ENCODE assay signal across 15 mouse cellular contexts in genomic region chr5:92218915-92219793, GRCm38 (mm10). TPM values are rescaled to one million over a fixed set of nuclear protein-coding genes. Genes with fewer than 3 reads are reported as not detected.
DNase-seq lines count a peak whose midpoint lies in the region; ATAC-seq and TF ChIP-seq lines count a peak whose summit lies in the region.
"Had no signal": no experiment of that assay in that cellular context is flagged by ENCODE, and none has a peak within 500 bp of the region (broad histone marks: within the 10 kb centered on the region; RNA-seq: fewer than 3 reads in every experiment).

No protein-coding gene starts in this region.

- H3K27ac ChIP-seq in testis, adult 2 months (ENCODE audit: control insufficient read depth, insufficient read depth, low read depth, low read length): no peak overlapping the region
- H3K27ac ChIP-seq in embryonic fibroblast, embryonic 13.5 days (ENCODE audit: insufficient read depth, low read length): peak overlapping the region; percentile 91
- peak overlapping the region; percentile 74 for H3K27ac ChIP-seq in midbrain, embryonic 10.5 days (replicated peaks)
- H3K27ac ChIP-seq in liver, embryonic 11.5 days (ENCODE audit: low read depth, low read length): no peak overlapping the region

- no peak for ATAC-seq in liver, embryonic 11.5 days (replicated peaks; ENCODE audit: low FRiP score)

- 42% methylated on average over 17 of the region's 17 CpGs for WGBS in midbrain, embryonic 10.5 days
- WGBS in liver, embryonic 11.5 days: 49% methylated on average over 17 of the region's 17 CpGs

- H3K4me2 ChIP-seq in liver, embryonic 11.5 days: no peak overlapping the region
- H3K4me2 ChIP-seq: heart, embryonic 11.5 days had no signal

- H3K27me3 ChIP-seq in testis, adult 2 months (ENCODE audit: control insufficient read depth, insufficient read depth, low read length): no peaks in the 10 kb centered on the region
- H3K27me3 ChIP-seq in midbrain, embryonic 10.5 days (ENCODE audit: low read depth, poor library complexity, severe bottlenecking): no peaks in the 10 kb centered on the region
- H3K27me3 ChIP-seq in liver, embryonic 11.5 days (replicated peaks; ENCODE audit: control insufficient read depth, insufficient read depth, low read length): no peaks in the 10 kb centered on the region; the same call in 1 of the 2 replicates
- H3K27me3 ChIP-seq: Patski had no signal

- no peak for TF ChIP-seq POLR2A in testis, adult 2 months (IDR thresholded peaks at IDR 0.05; ENCODE audit: control insufficient read depth, low read depth, low read length)
- TF ChIP-seq POLR2A in embryonic fibroblast, embryonic 13.5 days (IDR thresholded peaks at IDR 0.05; ENCODE audit: low read depth, low read length): no peak

- intact Hi-C loops in left cerebral cortex, postnatal 25 days (cut with DNase I): no loop called here

- no peaks in the 10 kb centered on the region for H3K9me3 ChIP-seq in midbrain, embryonic 10.5 days (replicated peaks)
- H3K9me3 ChIP-seq in liver, embryonic 11.5 days (ENCODE audit: control insufficient read depth, low read length): no peaks in the 10 kb centered on the region

- no peak overlapping the region for H3K9ac ChIP-seq in liver, embryonic 11.5 days (ENCODE audit: low read depth, low read length)

- no peak for DNase-seq in testis, postnatal 10 days (ENCODE audit: low spot score)
- peak; percentile 36 for DNase-seq in midbrain, embryonic 10.5 days (ENCODE audit: low spot score)
- no peak for DNase-seq in liver, embryonic 11.5 days (ENCODE audit: low spot score)
- no peak for DNase-seq in right cerebral cortex, postnatal 14 days
- no peak for DNase-seq in left cerebral cortex, postnatal 25 days (ENCODE audit: low spot score in 2 of 2)
- no peak for DNase-seq in ovary, postnatal 36 days (ENCODE audit: low spot score)

- H3K36me3 ChIP-seq in testis, adult 2 months (ENCODE audit: control insufficient read depth, insufficient read depth, low read length): no peaks in the 10 kb centered on the region
- H3K36me3 ChIP-seq in midbrain, embryonic 10.5 days: no peaks in the 10 kb centered on the region
- H3K36me3 ChIP-seq in liver, embryonic 11.5 days (ENCODE audit: control insufficient read depth, insufficient read depth, low read length): no peaks in the 10 kb centered on the region

- peaks cover 6% of the 10 kb centered on the region; the same call in 1 of the 2 replicates for H3K4me1 ChIP-seq in testis, adult 2 months (ENCODE audit: control insufficient read depth, insufficient read depth, low read length)
- peaks cover 4% of the 10 kb centered on the region; the same call in 1 of the 2 replicates for H3K4me1 ChIP-seq in embryonic fibroblast, embryonic 13.5 days (ENCODE audit: control insufficient read depth, insufficient read depth, low read length)
- peaks cover 12% of the 10 kb centered on the region for H3K4me1 ChIP-seq in midbrain, embryonic 10.5 days
- no peaks in the 10 kb centered on the region for H3K4me1 ChIP-seq in liver, embryonic 11.5 days (replicated peaks; ENCODE audit: control insufficient read depth, insufficient read depth, low read length)

- no peak for TF ChIP-seq CTCF in testis, adult 2 months (IDR thresholded peaks at IDR 0.05; ENCODE audit: control insufficient read depth, insufficient read depth, insufficient replicate concordance, low read depth, low read length)
- TF ChIP-seq CTCF in embryonic fibroblast, embryonic 13.5 days (IDR thresholded peaks at IDR 0.05; ENCODE audit: borderline replicate concordance, insufficient read depth, low read length): no peak

- peak overlapping the region; percentile 40 for H3K4me3 ChIP-seq in testis, adult 2 months (ENCODE audit: control insufficient read depth, low read depth, low read length)
- no peak overlapping the region for H3K4me3 ChIP-seq in embryonic fibroblast, embryonic 13.5 days (ENCODE audit: insufficient read depth, low read length)
- H3K4me3 ChIP-seq in midbrain, embryonic 10.5 days: no peak overlapping the region
- H3K4me3 ChIP-seq in liver, embryonic 11.5 days (ENCODE audit: low read depth, low read length): no peak overlapping the region

RNA-seq across cellular contexts. Expression of gene U90926, which starts 3.9 kb away (rescaled TPM):
- 2.4 and 2.8 TPM in 2 replicates for polyA plus RNA-seq in testis, adult 2 months (2012; rRNA removed)
- polyA plus RNA-seq in embryonic fibroblast, embryonic 13.5 days (2011; ENCODE audit: insufficient read length, low read depth, missing spikeins): 11.4 and 25.4 TPM in 2 replicates
- polyA plus RNA-seq in midbrain, embryonic 10.5 days (2016; fragmentation: Nextera tagmentation; extraction: Ambion mirVana): not detected in 2 replicates
- not detected in 2 replicates for polyA plus RNA-seq in liver, embryonic 11.5 days (2014; fragmentation: Nextera tagmentation; extraction: Ambion mirVana)
- not detected for total RNA-seq in left cerebral cortex, postnatal 25 days (2021)
- polyA plus RNA-seq: cortical plate, adult 2 months; heart, embryonic 11.5 days; intestine, embryonic 14.5 days; limb, embryonic 14.5 days; lung, embryonic 16.5 days; stomach, embryonic 16.5 days had no signal

RNA-seq across cellular contexts. Expression of gene Ppef2, which starts 36.9 kb away (rescaled TPM):
- 0.86 and 1.3 TPM in 2 replicates for polyA plus RNA-seq in testis, adult 2 months (2012; rRNA removed)
- not detected in 2 replicates for polyA plus RNA-seq in embryonic fibroblast, embryonic 13.5 days (2011; ENCODE audit: insufficient read length, low read depth, missing spikeins)
- 0.35 and 0.47 TPM in 2 replicates for polyA plus RNA-seq in midbrain, embryonic 10.5 days (2016; fragmentation: Nextera tagmentation; extraction: Ambion mirVana)
- polyA plus RNA-seq in liver, embryonic 11.5 days (2014; fragmentation: Nextera tagmentation; extraction: Ambion mirVana): 0.22 and 0.36 TPM in 2 replicates
- under 1 TPM; 0.55 to 0.62 TPM for total RNA-seq in left cerebral cortex, postnatal 25 days (2021)

RNA-seq across cellular contexts. Expression of gene Naaa, which starts 58.8 kb away (rescaled TPM):
- polyA plus RNA-seq in testis, adult 2 months (2012; rRNA removed): 4.1 and 5.1 TPM in 2 replicates
- polyA plus RNA-seq in embryonic fibroblast, embryonic 13.5 days (2011; ENCODE audit: insufficient read length, low read depth, missing spikeins): 20.4 and 25.8 TPM in 2 replicates
- polyA plus RNA-seq in midbrain, embryonic 10.5 days (2016; fragmentation: Nextera tagmentation; extraction: Ambion mirVana): 3.9 and 4.5 TPM in 2 replicates
- polyA plus RNA-seq in liver, embryonic 11.5 days (2014; fragmentation: Nextera tagmentation; extraction: Ambion mirVana): 4.7 and 6.0 TPM in 2 replicates
- total RNA-seq in left cerebral cortex, postnatal 25 days (2021): 10 to 100 TPM; 38.8 to 40.9 TPM

Comparison
In these comparisons a context has a peak if more than half of its experiments do, and no peak if none do; other contexts are left out.
1. H3K27ac ChIP-seq: peak in embryonic fibroblast, embryonic 13.5 days (single experiment) and midbrain, embryonic 10.5 days (single experiment); none in testis, adult 2 months (single experiment) and liver, embryonic 11.5 days (single experiment).